Mouse (Mus musculus) kidney, adult 2 months (tissue): ENCODE measurements at regions not wholly inside any gene's neighbourhood (a gene's known extent, or its start where the extent isn't known, plus 50 kb on each side); places are given as distances from the start of the nearest gene placed in this dataset.

Experiments used
- DNase-seq: peaks from one replicate; pipeline ENCODE4 v3.0.0; 2021
- H3K27ac ChIP-seq: fragments of 200-500 bp; 2 replicates; pipeline ENCODE4 v1.5.1; 2012; ENCODE audit warnings: low read depth, low read length, control low read depth, inconsistent platforms; ENCODE audit not compliant: insufficient read depth
- H3K27me3 ChIP-seq: fragments of 200-500 bp; replicated peaks from 2 replicates; pipeline ENCODE4 v1.6.1; 2012; ENCODE audit warnings: mild to moderate bottlenecking, moderate library complexity, low read length, inconsistent platforms; ENCODE audit not compliant: control insufficient read depth, insufficient read depth
- H3K36me3 ChIP-seq: fragments of 200-500 bp; 2 replicates; pipeline ENCODE4 v1.6.1; 2012; ENCODE audit warnings: mild to moderate bottlenecking, moderate library complexity, low read length, inconsistent platforms; ENCODE audit not compliant: control insufficient read depth, insufficient read depth
- H3K4me1 ChIP-seq: fragments of 200-500 bp; 2 replicates; pipeline ENCODE4 v1.6.1; 2011; ENCODE audit warnings: low read length; ENCODE audit not compliant: control insufficient read depth, insufficient read depth
- H3K4me3 ChIP-seq: fragments of 200-500 bp; 2 replicates; pipeline ENCODE4 v1.5.1; 2011; ENCODE audit warnings: mild to moderate bottlenecking, low read depth, low read length, control low read depth; ENCODE audit not compliant: insufficient read depth
- CTCF ChIP-seq: fragments of 200-500 bp; conservative IDR thresholded peaks from 2 replicates; pipeline ENCODE4 v1.5.1; 2011; ENCODE audit warnings: low read depth, mild to moderate bottlenecking, control low read depth, low read length, moderate library complexity, mixed read lengths; ENCODE audit not compliant: insufficient read depth, insufficient read length
- POLR2A ChIP-seq: fragments of 200-500 bp; IDR thresholded peaks from one replicate; pipeline ENCODE4 v1.6.1; 2011; ENCODE audit warnings: low read depth, low read length, control low read depth
- WGBS: fragments of 180-500 bp; shearing (Covaris S2); methylation state at CpG from one replicate; pipeline ENCODE4 v1.1.7; 2018; 5-methylcytosine and 5-hydroxymethylcytosine counted together

DNA sequence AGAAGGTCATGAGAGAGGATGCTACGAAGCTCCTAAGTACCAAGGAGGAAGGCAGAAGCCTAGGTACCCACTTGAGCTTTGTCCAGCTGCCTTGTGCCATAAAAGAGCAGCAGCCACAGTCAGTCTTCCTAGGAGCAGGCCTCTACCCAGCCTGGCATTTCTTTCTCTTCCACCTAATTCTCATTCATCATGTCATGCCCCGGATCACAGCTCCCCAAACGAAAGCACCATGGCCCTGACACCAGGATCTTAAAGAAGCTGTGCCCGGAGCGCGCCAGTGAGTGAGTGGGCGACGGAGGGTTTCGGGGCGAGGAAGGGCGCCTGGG is 607.2 kb downstream of the Psat1 start:
- DNase-seq, result no peak
- WGBS, result 28% methylated on average over 11 of the region's 11 CpGs
- no peaks in the 10 kb centered on the region for H3K36me3 ChIP-seq
- no peaks in the 10 kb centered on the region for H3K4me1 ChIP-seq
- no peak overlapping the region for H3K4me3 ChIP-seq
- H3K27me3 ChIP-seq, result no peaks in the 10 kb centered on the region
- no peak overlapping the region for H3K27ac ChIP-seq
- TF ChIP-seq POLR2A (no peak), CTCF (no peak)

DNA sequence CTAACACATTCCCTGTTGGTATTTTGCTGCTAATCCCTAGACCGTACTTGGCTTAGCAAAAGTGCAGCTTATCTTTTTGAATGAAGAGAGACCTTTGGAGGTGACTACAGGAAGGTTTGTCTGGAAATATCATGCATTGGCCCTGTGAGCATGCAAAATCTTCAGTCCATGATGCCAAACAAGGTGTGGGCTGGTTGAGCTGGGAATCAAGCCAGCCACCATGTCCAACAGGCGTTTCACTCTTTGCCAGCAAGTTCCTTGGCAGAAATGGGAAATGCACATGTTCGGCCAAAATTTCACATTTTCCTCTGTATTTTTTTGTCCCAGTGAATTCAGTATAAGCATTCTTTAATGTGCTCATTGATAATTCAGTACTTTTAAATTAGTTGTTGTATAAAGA is 617.0 kb downstream of the Psat1 start:
- Histone ChIP-seq H3K4me3 (no peak overlapping the region), H3K36me3 (no peaks in the 10 kb centered on the region), H3K27me3 (no peaks in the 10 kb centered on the region), H3K4me1 (no peaks in the 10 kb centered on the region), H3K27ac (no peak overlapping the region)
- WGBS, result 85% methylated on average over 3 of the region's 3 CpGs
- TF ChIP-seq POLR2A (no peak), CTCF (no peak)
- no peak for DNase-seq

DNA sequence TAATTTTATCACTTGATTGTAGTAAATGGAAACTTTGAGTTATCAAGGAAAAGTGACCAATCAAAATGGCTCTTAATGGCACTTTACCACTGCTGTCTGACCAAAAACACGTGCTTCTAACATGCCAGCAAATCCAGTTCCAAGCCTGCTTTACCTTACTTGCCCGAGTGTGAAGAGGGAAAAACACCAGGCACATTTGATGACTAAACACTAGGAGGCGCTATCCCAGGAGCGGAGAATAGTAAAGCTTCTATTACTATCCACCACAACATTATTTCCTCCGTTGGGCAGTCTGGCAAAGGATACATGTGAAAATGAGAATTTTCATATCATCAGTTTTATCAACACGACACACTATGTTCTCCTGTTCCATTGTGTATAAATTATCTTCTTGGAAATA is 647.7 kb downstream of the Psat1 start:
- Histone ChIP-seq H3K4me3 (no peak overlapping the region), H3K27ac (no peak overlapping the region), H3K27me3 (no peaks in the 10 kb centered on the region; the same call in 1 of the 2 replicates), H3K4me1 (no peaks in the 10 kb centered on the region), H3K36me3 (no peaks in the 10 kb centered on the region)
- WGBS, result 39% methylated on average over 6 of the region's 6 CpGs
- TF ChIP-seq CTCF (no peak), POLR2A (no peak)
- no peak for DNase-seq

DNA sequence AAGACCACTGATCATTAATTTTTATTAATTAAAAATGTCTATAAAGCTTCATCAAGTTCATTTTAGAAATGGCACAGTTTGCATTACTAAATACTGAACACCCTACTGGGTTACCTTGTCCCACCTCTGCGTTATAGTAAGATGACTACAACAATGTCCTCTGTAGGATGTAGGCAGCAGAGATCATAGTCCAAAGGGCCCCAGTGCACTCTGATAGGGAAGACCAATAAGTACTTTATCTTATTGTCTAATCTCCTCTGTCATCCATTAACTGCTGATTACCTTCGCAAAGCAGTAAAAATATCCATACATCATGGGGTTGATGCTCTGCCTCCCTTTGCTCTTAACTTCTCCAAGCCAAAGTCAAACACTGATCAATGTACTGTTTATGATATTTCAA is 662.1 kb downstream of the Psat1 start:
- Histone ChIP-seq H3K27ac (no peak overlapping the region), H3K36me3 (no peaks in the 10 kb centered on the region), H3K27me3 (no peaks in the 10 kb centered on the region), H3K4me1 (no peaks in the 10 kb centered on the region), H3K4me3 (no peak overlapping the region)
- 84% methylated on average over 2 of the region's 2 CpGs for WGBS
- no peak for DNase-seq
- TF ChIP-seq POLR2A (no peak), CTCF (no peak)

DNA sequence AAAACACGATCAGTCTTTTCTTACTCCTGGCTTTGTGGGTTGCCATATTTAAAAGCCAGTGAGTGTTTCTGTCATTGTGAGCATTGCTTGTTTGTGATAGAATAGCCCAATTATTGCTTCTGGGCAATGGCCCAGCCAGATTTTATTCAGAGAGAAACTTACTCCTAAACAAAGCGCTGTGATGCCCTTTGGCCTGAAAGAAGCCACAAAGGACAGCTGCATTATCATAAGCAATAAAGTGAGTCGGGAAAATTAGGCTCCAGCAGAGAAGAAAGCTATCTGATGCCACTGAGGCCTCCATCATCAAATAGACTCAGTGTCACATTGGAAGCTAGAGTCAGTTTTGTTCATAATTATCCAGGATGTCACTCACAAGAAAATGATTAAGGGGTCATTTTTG is 644.9 kb upstream of the Tle4 start:
- Histone ChIP-seq H3K27ac (no peak overlapping the region), H3K27me3 (no peaks in the 10 kb centered on the region), H3K36me3 (no peaks in the 10 kb centered on the region), H3K4me1 (no peaks in the 10 kb centered on the region), H3K4me3 (no peak overlapping the region)
- WGBS, result 49% methylated on average over 3 of the region's 3 CpGs
- TF ChIP-seq POLR2A, result no peak
- no peak for TF ChIP-seq CTCF
- DNase-seq, result no peak

DNA sequence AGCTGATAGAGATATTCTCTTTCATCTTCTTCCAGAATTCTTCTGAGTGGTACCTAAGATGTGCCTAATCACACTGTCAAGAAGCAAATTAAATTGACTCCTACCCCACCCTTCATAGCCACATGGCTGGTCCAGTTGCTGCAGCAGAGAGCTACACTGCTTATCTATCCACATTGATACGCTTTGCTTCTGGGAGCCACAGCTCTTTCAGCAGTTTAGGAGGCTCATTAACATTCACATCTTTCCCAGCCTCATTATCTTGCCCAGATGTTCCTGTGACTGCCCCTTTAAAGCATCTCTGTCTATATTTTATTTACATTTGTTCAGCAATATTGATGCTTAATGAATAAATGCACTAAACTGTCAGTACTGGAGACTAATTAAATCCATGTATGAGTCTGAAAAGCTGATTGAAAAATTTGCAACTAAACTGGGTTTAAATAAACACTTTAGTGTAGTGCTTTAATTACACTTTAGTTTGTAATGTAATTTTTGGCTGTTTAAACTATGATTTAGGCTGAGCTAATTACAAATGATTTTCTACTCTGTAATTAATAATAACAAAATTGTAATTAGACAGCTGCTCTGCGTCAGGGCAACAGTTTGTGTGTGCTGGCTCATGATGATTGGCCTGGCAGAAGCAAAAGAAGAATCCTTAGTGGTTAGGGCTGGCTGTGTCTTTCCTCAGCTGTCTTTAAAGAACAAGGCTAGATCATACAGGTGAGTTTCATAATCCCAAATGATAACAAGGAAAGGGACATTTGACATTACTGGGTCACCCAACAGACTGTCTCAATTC is 632.5 kb upstream of the Tle4 start:
- Histone ChIP-seq H3K27ac (no peak overlapping the region), H3K4me3 (no peak overlapping the region), H3K4me1 (no peaks in the 10 kb centered on the region), H3K36me3 (no peaks in the 10 kb centered on the region), H3K27me3 (no peaks in the 10 kb centered on the region)
- TF ChIP-seq CTCF, result no peak
- no peak for TF ChIP-seq POLR2A
- WGBS, result 67% methylated on average over 2 of the region's 2 CpGs
- no peak for DNase-seq

DNA sequence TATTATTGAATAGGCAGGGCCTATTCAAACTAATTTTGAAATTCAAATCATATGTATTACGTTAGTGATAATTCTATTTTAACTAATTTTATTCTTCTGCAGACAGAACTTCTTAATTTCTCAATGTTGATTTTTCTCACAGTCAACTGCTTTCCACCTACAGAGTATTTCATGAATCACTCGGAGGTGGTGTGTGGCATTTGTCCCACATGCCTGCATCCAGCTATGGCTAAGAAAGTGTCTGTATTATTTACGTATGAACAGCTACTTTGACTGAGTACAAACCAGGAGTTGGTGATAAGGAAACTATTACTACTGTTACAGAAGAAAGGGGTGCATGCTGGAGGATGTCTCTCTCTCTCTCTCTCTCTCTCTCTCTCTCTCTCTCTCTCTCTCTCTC is 619.5 kb upstream of the Tle4 start:
- Histone ChIP-seq H3K4me3 (no peak overlapping the region), H3K36me3 (no peaks in the 10 kb centered on the region), H3K27me3 (no peaks in the 10 kb centered on the region), H3K27ac (no peak overlapping the region), H3K4me1 (no peaks in the 10 kb centered on the region)
- 81% methylated on average over 3 of the region's 3 CpGs for WGBS
- no peak for DNase-seq
- no peak for TF ChIP-seq CTCF
- no peak for TF ChIP-seq POLR2A
